Mouse (Mus musculus): ENCODE results near the gene Casp9.

GRCm38 (mm10) chr4:141864506-141864905 lies 71.1 kb downstream of the Casp9 start:
- TF ChIP-seq GATA1 (IDR thresholded peaks at IDR 0.05; ENCODE audit: borderline replicate concordance, low read length) (no peak), FLI1 (IDR thresholded peaks at IDR 0.05; ENCODE audit: low read length) (no peak)
